Mouse (Mus musculus) myocyte (in vitro differentiated cells): ENCODE measurements around the gene Iqcf5. TPM values are rescaled to one million over a fixed set of nuclear protein-coding genes. Genes with fewer than 3 reads are reported as not detected.

Source experiments
- H3K27me3 ChIP-seq: one replicate; pipeline ENCODE4 v1.6.1; 2011; ENCODE audit not compliant: control insufficient read depth, insufficient read depth, insufficient read length
- H3K36me3 ChIP-seq: one replicate; pipeline ENCODE4 v1.6.1; 2011; ENCODE audit not compliant: control insufficient read depth, insufficient read depth
- H3K4me2 ChIP-seq: one replicate; pipeline ENCODE4 v1.6.1; 2011; ENCODE audit warnings: low read depth, control low read depth
- H3K4me3 ChIP-seq: one replicate; pipeline ENCODE4 v1.5.1; 2011; ENCODE audit warnings: mild to moderate bottlenecking, control low read depth, moderate library complexity
- H3K79me2 ChIP-seq: one replicate; pipeline ENCODE4 v1.6.1; 2011; ENCODE audit not compliant: control insufficient read depth, insufficient read depth
- H3ac ChIP-seq: one replicate; pipeline ENCODE4 v1.6.1; 2011; ENCODE audit not compliant: control insufficient read depth, insufficient read length
- CEBPB ChIP-seq: IDR thresholded peaks from 2 replicates; pipeline ENCODE4 v1.6.1; 2011; ENCODE audit warnings: mild to moderate bottlenecking, moderate library complexity; ENCODE audit not compliant: poor library complexity, insufficient read depth, severe bottlenecking
- E2F4 ChIP-seq: IDR thresholded peaks from one replicate; pipeline ENCODE4 v1.6.1; 2011; ENCODE audit warnings: mild to moderate bottlenecking, control low read depth, moderate library complexity; ENCODE audit not compliant: insufficient read depth
- MAX ChIP-seq: IDR thresholded peaks from one replicate; pipeline ENCODE4 v1.6.1; 2011; ENCODE audit warnings: low read depth, mild to moderate bottlenecking, control low read depth
- MYOD1 ChIP-seq, 3 experiments: IDR thresholded peaks; one replicate each; pipeline ENCODE4 v1.6.1; 2011; ENCODE audit warnings: control low read depth in 2 of 3, low read depth in 2 of 3, mild to moderate bottlenecking in 2 of 3, moderate library complexity in 1 of 3; ENCODE audit not compliant: insufficient read length in 2 of 3, control insufficient read depth in 1 of 3
- MYOG ChIP-seq, 3 experiments: IDR thresholded peaks; one replicate each; pipeline ENCODE4 v1.6.1; 2011; ENCODE audit warnings: control low read depth in 2 of 3, low read depth in 2 of 3, mild to moderate bottlenecking in 2 of 3; ENCODE audit not compliant: insufficient read length in 2 of 3, control insufficient read depth in 1 of 3, insufficient read depth in 1 of 3
- POLR2A ChIP-seq: IDR thresholded peaks from one replicate; pipeline ENCODE4 v1.6.1; 2011; ENCODE audit warnings: low read depth, mild to moderate bottlenecking, control low read depth, moderate library complexity; ENCODE audit not compliant: insufficient read length
- POLR2AphosphoS2 ChIP-seq: IDR thresholded peaks from one replicate; pipeline ENCODE4 v1.6.1; 2011; ENCODE audit warnings: low read depth, control low read depth; ENCODE audit not compliant: insufficient read length
- REST ChIP-seq: IDR thresholded peaks from one replicate; pipeline ENCODE4 v1.6.1; 2011; ENCODE audit warnings: mild to moderate bottlenecking, control low read depth, moderate library complexity; ENCODE audit not compliant: insufficient read depth, insufficient read length
- SRF ChIP-seq: IDR thresholded peaks from one replicate; pipeline ENCODE4 v1.6.1; 2011; ENCODE audit warnings: low read depth; ENCODE audit not compliant: control insufficient read depth, insufficient read length
- TCF12 ChIP-seq: IDR thresholded peaks from one replicate; pipeline ENCODE4 v1.6.1; 2011; ENCODE audit warnings: mild to moderate bottlenecking, control low read depth; ENCODE audit not compliant: poor library complexity, insufficient read depth, severe bottlenecking
- TCF3 ChIP-seq: IDR thresholded peaks from one replicate; pipeline ENCODE4 v1.6.1; 2011; ENCODE audit warnings: low read depth, control low read depth; ENCODE audit not compliant: insufficient read length
- USF1 ChIP-seq: IDR thresholded peaks from one replicate; pipeline ENCODE4 v1.6.1; 2011; ENCODE audit warnings: low read depth, mild to moderate bottlenecking, control low read depth, moderate library complexity
- polyA plus RNA-seq: library from polyadenylated mRNA; unstranded; fragments of >200 nt; fragmentation: generic; extraction: Trizol; gene quantifications from one replicate; pipeline ENCODE4 v1.2.1, GENCODE M21; 2012; ENCODE audit warnings: missing spikeins

The Iqcf5 gene
- 0.12 TPM for polyA plus RNA-seq

DNA sequence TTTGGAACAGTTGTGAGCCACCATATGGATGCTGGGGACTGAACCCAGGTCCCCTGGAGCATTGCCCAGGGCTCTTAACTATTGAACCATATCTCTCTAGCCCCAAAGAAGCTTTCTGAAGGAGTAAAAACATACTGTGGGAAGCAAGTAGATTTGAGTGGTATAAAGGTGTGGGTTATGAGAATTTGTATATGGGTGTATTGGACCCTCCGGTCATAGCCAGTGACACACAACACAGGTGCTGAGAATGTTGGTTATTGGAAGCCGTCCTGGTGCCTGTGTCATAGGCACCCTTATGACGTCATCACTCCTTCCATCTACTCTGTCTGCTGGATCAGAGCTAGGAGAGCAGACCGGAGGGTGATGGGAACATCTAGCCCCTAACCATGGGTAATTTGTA, at the start of gene Iqcf5:
TSS of gene Iqcf5 (plus strand) at position 301 of the 400 bp plus-strand sequence.
- Histone ChIP-seq H3K36me3 (no peaks in the 10 kb centered on the region), H3K27me3 (peaks cover 24% of the 10 kb centered on the region), H3K4me2 (no peak within 1 kb of the TSS), H3K79me2 (no peaks in the 10 kb centered on the region), H3K4me3 (no peak within 1 kb of the TSS), H3ac (no peak within 1 kb of the TSS)
- TF ChIP-seq TCF3 (no peak), MAX (no peak), MYOD1 (IDR thresholded peaks at IDR 0.05; ENCODE audit: control insufficient read depth in 1 of 3, insufficient read length in 2 of 3, low read depth in 2 of 3) (no peak), TCF12 (no peak), USF1 (no peak), SRF (no peak), REST (no peak), MYOG (IDR thresholded peaks at IDR 0.05; ENCODE audit: control insufficient read depth in 1 of 3, insufficient read depth in 1 of 3, insufficient read length in 2 of 3, low read depth in 2 of 3) (no peak), POLR2A (no peak)

DNA sequence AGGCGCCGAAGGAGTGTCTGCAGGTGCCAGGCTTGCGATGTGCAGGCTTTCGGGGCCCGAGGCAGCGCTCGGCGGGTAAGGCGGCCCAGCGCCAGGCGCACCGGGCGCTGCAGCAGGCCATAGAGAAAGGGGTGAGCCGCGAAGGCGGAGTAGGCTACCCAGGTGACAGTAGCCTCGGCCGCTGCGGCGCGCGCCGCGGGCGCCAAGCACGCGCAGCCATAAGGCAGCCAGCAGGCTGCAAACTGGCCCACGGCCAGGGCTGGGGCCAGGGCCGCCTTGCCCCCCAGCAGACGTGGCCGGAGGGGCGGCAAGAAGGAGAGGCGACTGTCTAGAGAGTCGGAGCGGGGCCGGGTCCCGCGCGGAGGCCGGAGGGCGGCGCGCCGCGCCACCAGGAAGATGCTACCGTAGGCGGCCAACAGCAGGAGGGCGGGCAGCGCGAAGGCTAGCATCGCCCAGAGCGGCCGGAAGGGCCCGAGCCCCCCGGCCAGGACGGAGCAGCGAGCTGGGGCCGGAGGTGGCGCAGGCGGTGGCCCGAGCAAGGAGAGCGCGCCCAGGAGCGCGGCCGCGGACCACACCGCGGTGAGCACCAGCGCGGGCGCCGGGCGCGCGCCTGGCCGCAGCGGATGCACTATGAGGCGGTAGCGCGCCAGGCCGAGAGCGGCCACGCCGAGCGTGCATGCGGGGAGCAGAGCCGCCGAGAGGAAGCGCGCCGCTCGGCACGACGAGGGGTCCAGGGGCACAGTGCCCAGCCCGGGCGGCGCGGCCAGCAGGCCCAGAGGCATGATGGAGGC, 49.4 kb upstream of the Iqcf5 start:
- H3K4me3 ChIP-seq = no peak overlapping the region
- TF ChIP-seq POLR2AphosphoS2 (peak; percentile 63), REST (no peak), TCF12 (no peak), E2F4 (no peak), CEBPB (no peak), SRF (no peak), TCF3 (no peak), POLR2A (peak; percentile 47), MAX (no peak), MYOD1 (IDR thresholded peaks at IDR 0.05; ENCODE audit: control insufficient read depth in 1 of 3, insufficient read length in 2 of 3, low read depth in 2 of 3) (no peak), MYOG (IDR thresholded peaks at IDR 0.05; ENCODE audit: control insufficient read depth in 1 of 3, insufficient read depth in 1 of 3, insufficient read length in 2 of 3, low read depth in 2 of 3) (no peak), USF1 (no peak)

DNA sequence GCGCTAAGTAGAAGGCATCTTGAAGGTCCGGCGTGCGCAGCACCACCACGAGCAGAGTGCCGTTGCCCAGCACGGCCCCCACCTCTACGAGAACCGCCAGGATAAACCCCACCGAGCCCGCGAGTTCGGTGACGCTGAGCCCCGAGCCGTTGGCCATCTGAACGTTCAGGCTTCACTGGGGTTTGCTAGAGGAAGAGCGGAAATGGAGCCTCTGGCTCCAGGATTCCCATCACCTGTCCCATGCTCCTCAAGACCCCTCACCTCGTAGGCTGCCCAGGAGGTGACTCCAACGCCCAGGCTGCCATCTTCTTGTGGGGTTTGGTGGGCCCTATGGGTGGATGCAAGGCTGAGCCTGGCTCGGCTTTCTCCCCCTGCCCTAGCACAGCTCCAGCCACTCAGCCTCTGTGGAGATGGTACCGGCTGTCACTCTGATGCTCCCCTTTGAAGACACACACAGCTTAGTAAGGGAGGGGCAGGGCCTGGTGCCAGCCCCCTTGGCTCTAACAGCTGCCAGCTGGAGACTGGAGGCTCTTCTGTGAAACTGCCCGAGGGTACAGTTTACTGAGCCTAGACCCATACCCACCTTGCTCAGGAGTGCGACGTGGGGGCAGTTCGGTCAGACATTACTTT, 48.7 kb upstream of the Iqcf5 start, which contains the start of gene Gpr62:
TSS of gene Gpr62 (minus strand) at position 368 of the 630 bp plus-strand sequence.
- H3ac ChIP-seq = no peak within 1 kb of the TSS
- H3K27me3 ChIP-seq = no peaks in the 10 kb centered on the region
- TF ChIP-seq CEBPB (no peak), TCF12 (no peak), REST (no peak), USF1 (no peak), MYOG (IDR thresholded peaks at IDR 0.05; ENCODE audit: control insufficient read depth in 1 of 3, insufficient read depth in 1 of 3, insufficient read length in 2 of 3, low read depth in 2 of 3) (peak in 1 of 3 experiments; percentile 12), POLR2AphosphoS2 (peak; percentile 73), POLR2A (no peak)
- peaks cover 5% of the 10 kb centered on the region for H3K36me3 ChIP-seq
- no peak within 1 kb of the TSS for H3K4me2 ChIP-seq
- no peak within 1 kb of the TSS for H3K4me3 ChIP-seq
- H3K79me2 ChIP-seq = no peaks in the 10 kb centered on the region

More for the DNA sequence above, 49.4 kb upstream of the Iqcf5 start:
- H3ac ChIP-seq = no peak overlapping the region
- H3K36me3 ChIP-seq = peaks cover 5% of the 10 kb centered on the region
- H3K79me2 ChIP-seq = peaks cover 4% of the 10 kb centered on the region
- no peaks in the 10 kb centered on the region for H3K27me3 ChIP-seq
- H3K4me2 ChIP-seq = no peak overlapping the region

DNA sequence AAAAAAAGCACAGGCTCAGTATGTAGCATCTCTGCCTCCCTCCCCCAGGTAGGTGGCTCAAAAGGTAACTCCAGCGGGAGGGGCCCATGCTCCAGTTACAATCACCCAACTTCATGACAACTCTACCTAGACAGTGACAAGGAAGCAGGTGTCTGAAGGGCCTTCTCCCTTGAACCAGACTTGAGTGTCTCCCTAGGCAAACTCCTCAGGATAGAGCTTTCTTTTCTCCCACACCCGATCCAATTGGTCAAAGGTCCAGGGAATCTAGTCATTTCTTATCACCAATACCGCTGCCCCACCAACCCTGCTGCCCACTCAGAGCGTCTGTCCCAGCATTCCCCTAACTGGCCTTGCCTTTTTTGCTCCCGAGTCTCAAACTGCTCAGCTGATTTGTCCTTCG, 47.7 kb upstream of the Iqcf5 start:
- H3K4me2 ChIP-seq = no peak overlapping the region

More for the DNA sequence above, 47.7 kb upstream of the Iqcf5 start:
- Histone ChIP-seq H3K27me3 (no peaks in the 10 kb centered on the region), H3ac (no peak overlapping the region), H3K4me3 (no peak overlapping the region), H3K36me3 (peaks cover 5% of the 10 kb centered on the region), H3K79me2 (no peaks in the 10 kb centered on the region)
- TF ChIP-seq MAX = no peak
- TF ChIP-seq POLR2A = no peak
- TF ChIP-seq USF1 = no peak
- TF ChIP-seq TCF12 = no peak
- TF ChIP-seq MYOD1 (IDR thresholded peaks at IDR 0.05; ENCODE audit: control insufficient read depth in 1 of 3, insufficient read length in 2 of 3, low read depth in 2 of 3) = no peak
- TF ChIP-seq MYOG (IDR thresholded peaks at IDR 0.05; ENCODE audit: control insufficient read depth in 1 of 3, insufficient read depth in 1 of 3, insufficient read length in 2 of 3, low read depth in 2 of 3) = no peak
- TF ChIP-seq CEBPB = no peak
- TF ChIP-seq POLR2AphosphoS2 = no peak
- no peak for TF ChIP-seq E2F4
- no peak for TF ChIP-seq REST
